Mouse (Mus musculus) CH12F3 (cell line): Measurements from ENCODE around the gene Stk25.

Experiments used
- in situ Hi-C: fragments of 300-500 bp; cut with MboI; formaldehyde crosslinking; loops from 2 replicates; pipeline ENCODE4 v1.14.3; 2020; ENCODE audit warnings: low sequenced_read_pairs

Stk25 gene

DNA sequence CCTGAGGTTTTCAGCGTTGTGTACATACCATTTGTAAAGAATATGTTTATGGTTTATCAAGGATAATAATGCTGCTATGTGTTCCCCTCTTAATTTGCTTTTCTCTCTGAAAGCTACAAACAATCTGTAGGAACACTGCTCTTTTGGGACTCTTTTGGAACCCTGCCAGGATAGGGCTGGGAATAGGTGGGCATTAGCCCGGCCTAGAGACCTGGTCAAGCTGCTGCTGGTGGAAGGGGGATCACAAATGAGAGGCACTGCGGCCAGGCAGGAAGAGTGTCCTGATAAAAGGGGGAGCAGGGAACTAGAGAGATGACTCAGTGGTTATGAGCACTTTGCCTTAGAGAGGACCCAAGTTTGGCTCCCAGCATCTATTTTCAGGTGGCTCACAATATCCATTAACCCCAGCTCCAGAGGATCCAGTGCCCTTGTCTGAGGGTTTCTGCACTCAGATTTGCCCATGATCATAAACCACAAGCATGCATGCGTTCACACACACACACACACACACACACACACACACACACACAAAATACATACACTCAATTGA lies 49.7 kb downstream of the Stk25 start:
- in situ Hi-C loops, result no loop called here

DNA sequence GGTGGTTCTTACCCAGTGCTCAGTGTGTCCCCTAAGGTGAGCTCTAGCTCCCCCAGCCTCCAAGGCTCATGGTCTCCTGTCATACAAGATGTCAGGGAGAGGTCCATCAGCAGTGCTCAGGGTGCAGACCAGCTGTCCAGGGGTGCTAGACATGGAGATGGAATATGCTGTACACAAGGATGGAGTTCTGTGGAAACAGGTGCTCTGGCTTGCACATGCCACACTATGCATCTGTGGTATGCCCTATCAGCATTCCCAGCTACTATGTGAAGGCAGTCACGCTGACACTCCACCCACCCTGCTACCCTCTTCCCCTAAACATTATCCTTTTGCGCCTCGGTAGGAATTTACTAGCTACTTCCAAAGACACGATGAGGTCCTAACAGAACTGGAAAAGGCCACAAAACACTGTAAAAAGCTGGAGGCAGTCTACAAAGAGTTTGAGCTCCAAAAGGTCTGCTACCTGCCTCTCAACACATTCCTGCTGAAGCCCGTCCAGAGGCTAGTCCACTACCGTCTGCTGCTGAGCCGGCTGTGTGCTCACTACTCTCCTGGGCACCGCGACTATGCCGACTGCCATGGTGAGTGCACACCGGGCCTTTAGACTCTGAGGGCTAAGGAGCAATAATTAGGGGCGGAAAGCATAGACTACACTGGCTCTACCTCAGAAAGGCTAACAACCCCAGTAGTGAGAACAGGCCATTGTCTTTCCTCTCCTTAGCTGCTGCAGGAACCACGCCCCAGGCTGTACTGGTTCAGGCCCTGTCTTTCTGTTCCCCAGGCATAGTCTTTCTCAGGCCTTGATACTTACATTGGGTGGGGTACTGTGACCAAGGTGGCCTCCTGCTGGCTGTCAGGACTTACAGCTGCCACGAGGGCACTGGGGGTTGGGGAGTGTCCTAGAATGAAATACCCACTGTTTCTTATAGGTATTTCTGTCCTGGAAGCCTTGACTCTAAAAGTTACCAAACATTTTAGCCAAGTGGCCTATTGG lies 51.1 kb downstream of the Stk25 start:
- in situ Hi-C loops, result no loop called here

DNA sequence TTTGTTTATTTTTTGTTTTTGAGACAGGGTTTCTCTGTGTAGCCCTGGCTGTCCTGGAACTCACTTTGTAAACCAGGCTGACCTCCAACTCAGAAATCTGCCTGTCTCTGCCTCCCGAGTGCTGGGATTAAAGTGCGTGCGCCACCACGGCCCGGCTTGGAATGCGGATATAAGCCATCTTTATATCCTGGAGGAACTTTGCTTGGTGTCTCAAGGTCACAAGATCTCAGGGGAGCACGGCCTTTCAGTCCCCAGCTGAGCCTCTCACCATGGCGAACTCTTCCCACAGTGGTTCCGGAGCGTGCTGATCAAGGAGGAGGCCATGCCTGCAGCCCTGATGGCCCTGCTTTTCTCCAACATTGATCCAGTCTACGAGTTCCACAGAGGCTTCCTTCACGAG lies 54.5 kb downstream of the Stk25 start:
- in situ Hi-C loops, result no loop called here

DNA sequence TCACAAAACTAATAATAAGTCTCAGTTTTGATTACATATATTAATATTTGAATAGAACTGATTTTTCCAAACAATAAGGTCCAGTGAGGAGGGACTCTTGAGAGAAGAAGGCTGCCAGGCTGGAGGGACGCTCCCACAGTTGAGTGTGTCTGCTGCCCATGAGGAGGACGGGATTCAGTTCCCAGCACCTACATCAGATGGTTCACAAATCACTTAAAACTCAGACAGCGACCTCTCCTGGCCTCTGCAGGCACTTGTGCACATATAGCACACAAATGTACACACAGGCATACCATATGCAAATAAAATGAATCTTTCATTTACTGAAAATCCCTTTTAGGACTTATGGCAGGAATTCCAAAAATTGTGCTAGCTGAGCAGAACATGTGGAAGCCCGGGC lies 55.5 kb downstream of the Stk25 start:
- in situ Hi-C loops, result no loop called here

DNA sequence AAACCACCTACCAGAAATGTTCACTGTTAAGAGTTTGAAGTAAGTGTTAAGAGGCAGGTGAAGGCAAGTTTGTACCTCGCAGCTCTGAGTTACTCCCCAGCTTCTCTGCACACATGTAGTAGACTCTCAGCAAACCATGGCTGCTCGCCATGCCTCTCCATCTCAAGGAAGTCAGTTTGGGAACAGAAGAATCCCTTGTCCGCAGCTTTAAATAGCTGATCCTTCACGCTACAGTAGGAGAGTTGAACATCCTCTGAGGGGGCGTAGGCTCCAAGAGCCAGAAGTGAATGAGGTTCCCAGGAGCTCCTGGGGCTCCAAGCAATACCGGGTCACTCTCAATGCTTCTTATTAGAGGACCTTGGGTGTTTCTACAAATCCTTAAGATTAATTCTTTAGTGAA lies 62.5 kb downstream of the Stk25 start:
- in situ Hi-C loops, result no loop called here

DNA sequence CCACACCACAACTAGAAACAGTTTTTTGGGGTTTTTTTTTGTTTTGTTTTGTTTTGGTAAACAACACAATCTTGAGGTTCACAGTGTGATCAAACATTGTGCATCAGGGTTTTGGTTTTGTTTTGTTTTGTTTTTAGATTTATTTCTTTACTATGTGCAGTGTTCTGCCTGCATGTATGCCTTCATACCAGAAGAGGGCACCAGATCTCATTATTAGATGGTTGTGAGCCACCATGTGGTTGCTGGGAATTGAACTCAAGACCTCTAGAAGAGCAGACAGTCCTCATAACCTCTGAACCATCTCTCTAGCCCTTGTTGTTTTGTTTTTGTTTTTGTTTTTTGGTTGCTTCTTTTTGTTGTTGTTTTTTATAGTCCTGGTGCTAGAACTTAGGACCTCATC lies 64.5 kb downstream of the Stk25 start:
- in situ Hi-C loops, result no loop called here

DNA sequence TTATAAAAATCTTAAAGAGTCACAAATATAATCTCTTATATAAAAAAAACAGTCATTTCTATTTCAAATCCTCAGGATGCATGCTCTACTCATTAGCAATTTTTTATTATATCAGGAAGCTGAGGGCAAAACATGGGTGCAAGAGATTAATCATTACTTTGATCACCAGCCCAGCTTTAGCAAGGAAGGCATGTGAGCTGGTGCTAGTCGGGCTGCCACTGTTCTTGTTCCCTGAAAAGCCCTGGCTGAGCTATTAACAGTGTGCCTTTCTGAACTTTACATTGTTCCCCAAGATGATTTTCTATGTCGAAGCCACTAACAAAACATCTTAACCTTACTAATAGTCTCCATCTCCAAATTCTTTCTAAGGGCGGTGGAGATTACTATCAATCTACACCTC lies 70.1 kb downstream of the Stk25 start:
- in situ Hi-C loops, result no loop called here

DNA sequence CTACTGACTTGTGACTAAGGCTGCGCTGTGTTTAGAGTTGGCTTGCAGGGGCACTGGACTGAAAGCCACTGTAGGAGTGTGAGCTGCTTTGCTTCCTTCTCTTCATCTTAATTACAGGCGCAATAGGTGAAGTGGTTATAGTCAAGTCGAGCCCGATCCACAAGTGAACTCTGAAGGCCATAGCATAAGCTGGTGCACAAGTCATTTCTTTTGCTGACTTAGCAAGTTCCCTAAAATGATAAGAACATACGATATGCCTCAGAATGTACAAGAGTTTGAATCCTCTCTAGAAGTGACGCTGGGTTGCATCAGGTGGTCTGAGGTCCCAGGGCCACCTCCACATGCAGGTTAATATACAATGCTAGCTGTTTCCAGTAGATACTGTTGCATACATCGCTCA lies 76.9 kb downstream of the Stk25 start:
- in situ Hi-C loops, result no loop called here

DNA sequence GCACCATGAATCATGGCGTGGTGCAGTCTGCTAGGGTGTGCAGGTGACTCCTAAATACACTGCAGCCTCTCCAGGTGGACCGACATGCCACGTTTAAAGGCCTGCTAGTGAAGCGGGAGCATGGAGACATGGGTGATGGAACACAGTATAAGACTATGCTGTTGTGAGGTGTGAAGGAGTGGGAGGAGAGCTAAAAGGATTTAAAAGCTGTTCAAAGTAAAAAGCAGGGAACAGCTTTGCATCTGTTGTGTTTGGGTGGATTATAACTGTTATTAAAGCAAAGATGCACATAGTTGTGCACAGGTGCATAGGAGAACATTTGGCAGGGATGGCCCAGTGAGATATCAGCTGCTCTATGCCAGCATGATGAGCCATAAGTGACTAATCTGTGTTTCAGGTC lies 80.6 kb downstream of the Stk25 start:
- in situ Hi-C loops, result no loop called here

DNA sequence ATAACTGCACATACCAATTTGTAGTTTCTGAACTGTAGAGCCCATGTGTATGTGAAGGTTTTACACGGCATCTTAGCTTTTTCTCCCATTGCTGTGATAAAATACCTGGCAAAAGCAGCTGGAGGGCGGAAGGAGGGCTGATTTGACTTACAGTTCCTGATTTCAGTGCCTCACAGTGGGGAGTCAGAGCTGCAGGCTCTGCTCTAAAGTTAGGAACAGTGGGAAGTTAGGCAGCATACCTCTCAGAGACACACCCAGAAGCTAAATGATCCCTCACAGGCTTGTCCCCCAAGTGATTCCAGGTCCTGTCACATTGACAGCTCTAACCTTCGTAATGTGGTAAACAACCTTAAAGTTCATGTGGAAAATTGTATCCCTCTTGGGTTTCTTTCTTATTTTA lies 81.4 kb downstream of the Stk25 start:
- in situ Hi-C loops, result no loop called here
